Mouse (Mus musculus) cortical plate, adult 2 months (tissue): ENCODE measurements at regions not wholly inside any gene's neighbourhood (a gene's known extent, or its start where the extent isn't known, plus 50 kb on each side); places are given as distances from the start of the nearest gene placed in this dataset.
"Not testable (repeated sequence)": the region's sequence is repeated elsewhere in the genome, so short reads cannot be mapped to it uniquely, and the experiment has no call there.

Experiments used
- H3K27ac ChIP-seq: fragments of 200-500 bp; 2 replicates; pipeline ENCODE4 v1.5.1; 2012; ENCODE audit warnings: low read length, control low read depth, inconsistent platforms; ENCODE audit not compliant: insufficient read depth
- H3K4me1 ChIP-seq: fragments of 200-500 bp; 2 replicates; pipeline ENCODE4 v1.6.1; 2011; ENCODE audit warnings: low read length; ENCODE audit not compliant: control insufficient read depth, insufficient read depth
- H3K4me3 ChIP-seq: fragments of 200-500 bp; 2 replicates; pipeline ENCODE4 v1.5.1; 2011; ENCODE audit warnings: mild to moderate bottlenecking, low read length, control low read depth; ENCODE audit not compliant: insufficient read depth
- CTCF ChIP-seq: fragments of 200-500 bp; IDR thresholded peaks from 2 replicates; pipeline ENCODE4 v1.5.1; 2011; ENCODE audit warnings: mild to moderate bottlenecking, control low read depth, low read length; ENCODE audit not compliant: insufficient read depth; ENCODE audit errors: extremely low read depth
- POLR2A ChIP-seq: fragments of 200-500 bp; IDR thresholded peaks from 2 replicates; pipeline ENCODE4 v1.6.1; 2011; ENCODE audit warnings: mild to moderate bottlenecking, low read length, control low read depth; ENCODE audit not compliant: insufficient read depth; ENCODE audit errors: extremely low read depth

DNA sequence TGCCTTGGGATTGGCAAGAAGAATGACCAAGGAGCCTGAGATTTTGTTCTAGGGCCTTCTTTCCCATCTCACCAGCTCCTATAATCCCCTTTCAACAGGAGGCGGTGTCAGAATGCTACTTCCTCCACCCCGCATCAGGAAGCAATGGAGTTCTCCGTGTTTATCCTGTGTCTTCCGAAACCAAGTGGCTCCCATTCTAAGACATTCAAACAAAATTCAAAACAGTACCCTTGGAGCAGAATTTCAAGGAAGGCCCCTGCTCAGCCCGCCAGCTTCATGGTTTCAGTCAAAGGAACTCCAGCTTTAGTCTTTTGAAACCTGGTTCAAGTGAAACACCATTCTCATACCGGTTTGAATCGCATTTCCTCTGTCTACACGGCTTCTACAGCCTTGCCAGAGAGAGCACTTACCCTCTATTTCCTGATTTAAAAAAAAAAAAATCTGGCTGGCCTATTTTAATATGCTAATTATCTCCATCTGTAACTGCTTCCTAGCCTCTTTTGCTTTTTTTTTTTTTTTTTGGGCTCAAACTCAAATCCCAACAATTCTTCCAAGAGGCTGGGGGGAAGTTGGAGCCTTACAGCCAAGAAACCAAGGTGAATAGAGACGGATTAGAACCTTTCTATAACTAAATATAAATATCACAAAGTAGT lies 167.7 kb upstream of the Fam3c start:
- no peak overlapping the region for H3K4me3 ChIP-seq
- peak overlapping the region; percentile 56; the same call in 1 of the 2 replicates for H3K27ac ChIP-seq
- TF ChIP-seq POLR2A (no peak), CTCF (no peak)
- no peaks in the 10 kb centered on the region for H3K4me1 ChIP-seq

DNA sequence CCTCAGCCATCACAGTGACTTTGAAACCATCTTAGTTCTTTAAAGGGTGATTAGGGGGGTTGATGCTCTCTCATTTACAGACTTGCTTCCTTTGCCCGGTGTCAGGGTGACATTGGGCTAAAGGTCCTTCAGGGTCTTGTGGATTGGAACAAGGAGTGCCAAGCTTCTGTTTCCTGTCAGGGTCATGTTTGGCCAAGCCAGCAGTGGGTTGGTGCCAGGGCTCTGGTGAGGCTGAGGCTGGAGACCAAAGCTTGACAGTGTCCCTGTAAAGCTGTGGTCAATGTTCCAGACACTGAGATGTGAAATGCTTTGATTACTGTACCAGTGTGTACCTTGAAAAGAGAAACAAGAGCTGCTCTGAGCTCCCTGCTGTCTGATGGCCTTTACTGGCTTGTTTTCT lies 150.8 kb upstream of the Fam3c start:
- no peak overlapping the region for H3K4me3 ChIP-seq
- H3K27ac ChIP-seq = no peak overlapping the region
- no peaks in the 10 kb centered on the region for H3K4me1 ChIP-seq
- TF ChIP-seq CTCF (no peak), POLR2A (no peak)

DNA sequence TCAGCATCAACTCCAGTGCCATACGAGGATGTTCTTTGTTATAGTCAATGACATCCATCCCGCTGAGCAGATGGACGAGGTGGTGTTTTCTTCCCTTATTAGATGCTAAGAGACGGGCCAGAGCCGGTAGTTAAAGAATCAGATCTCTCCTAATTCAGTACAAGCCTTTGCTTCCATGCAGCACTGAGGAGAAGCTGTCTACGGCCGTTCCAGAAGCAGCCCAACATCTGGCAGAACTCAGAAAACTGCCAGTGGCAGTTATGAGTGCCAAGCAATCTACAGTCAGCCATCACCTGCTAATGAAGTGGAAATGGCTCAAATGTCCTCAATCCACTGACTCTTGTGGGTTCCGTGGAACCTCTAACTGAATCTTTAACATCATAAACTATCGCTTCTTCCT lies 141.3 kb upstream of the Fam3c start:
- TF ChIP-seq CTCF (no peak), POLR2A (no peak)
- no peak overlapping the region for H3K4me3 ChIP-seq
- no peaks in the 10 kb centered on the region for H3K4me1 ChIP-seq
- H3K27ac ChIP-seq = no peak overlapping the region

GRCm38 (mm10) chr6:22496471-22496870 lies 140.4 kb upstream of the Fam3c start:
- peak; percentile 17; the same call in 1 of the 2 replicates for TF ChIP-seq CTCF
- TF ChIP-seq POLR2A = no peak
- Histone ChIP-seq H3K27ac (no peak overlapping the region), H3K4me3 (no peak overlapping the region), H3K4me1 (no peaks in the 10 kb centered on the region)

- Histone ChIP-seq H3K27ac (no peak overlapping the region), H3K4me1 (no peaks in the 10 kb centered on the region), H3K4me3 (no peak overlapping the region)
- TF ChIP-seq CTCF (peak; percentile 60; the same call in 1 of the 2 replicates), POLR2A (no peak)
These were observed 137.7 kb upstream of the Fam3c start for GRCm38 (mm10) chr6:22493632-22494260.

DNA sequence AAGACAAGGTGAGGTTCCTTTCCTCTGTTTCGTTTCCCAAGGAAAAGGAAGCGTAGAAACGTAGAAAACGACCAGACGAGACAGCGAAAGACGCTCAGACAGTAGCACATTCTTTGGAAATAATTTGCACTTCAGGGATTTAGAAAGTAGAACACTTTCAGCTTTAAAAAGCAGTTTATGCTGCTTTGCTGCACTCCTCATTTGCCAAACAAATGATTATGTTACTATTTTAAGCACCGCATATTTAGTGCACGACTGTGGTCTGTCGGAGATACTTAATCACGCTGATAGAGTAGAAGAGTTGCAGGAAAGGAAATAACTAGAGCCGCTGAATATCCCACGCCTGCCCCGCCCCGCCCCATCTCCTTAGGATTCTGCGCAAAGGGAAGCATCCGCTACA lies 136.9 kb upstream of the Fam3c start:
- no peak for TF ChIP-seq POLR2A
- no peak for TF ChIP-seq CTCF
- Histone ChIP-seq H3K27ac (no peak overlapping the region), H3K4me3 (no peak overlapping the region), H3K4me1 (no peaks in the 10 kb centered on the region)

GRCm38 (mm10) chr6:22490762-22491161 lies 134.7 kb upstream of the Fam3c start:
- H3K4me1 ChIP-seq = no peaks in the 10 kb centered on the region
- H3K4me3 ChIP-seq = no peak overlapping the region
- no peak for TF ChIP-seq CTCF
- no peak for TF ChIP-seq POLR2A
- H3K27ac ChIP-seq = no peak overlapping the region

GRCm38 (mm10) chr6:22487467-22487866 lies 131.4 kb upstream of the Fam3c start:
- TF ChIP-seq CTCF (no peak), POLR2A (no peak)
- H3K4me1 ChIP-seq = no peaks in the 10 kb centered on the region
- no peak overlapping the region for H3K27ac ChIP-seq
- no peak overlapping the region for H3K4me3 ChIP-seq

GRCm38 (mm10) chr6:22485828-22486518 lies 129.9 kb upstream of the Fam3c start:
- Histone ChIP-seq H3K27ac (no peak overlapping the region), H3K4me1 (no peaks in the 10 kb centered on the region), H3K4me3 (no peak overlapping the region)
- no peak for TF ChIP-seq CTCF
- TF ChIP-seq POLR2A = no peak

GRCm38 (mm10) chr6:22482257-22482656 lies 126.2 kb upstream of the Fam3c start:
- H3K4me1 ChIP-seq, H3K4me3 ChIP-seq, H3K27ac ChIP-seq: not testable (repeated sequence)
